Mouse (Mus musculus): ENCODE measurements around the gene Olfr646. TPM values are rescaled to one million over a fixed set of nuclear protein-coding genes. Genes with fewer than 3 reads are reported as not detected.

The Olfr646 gene
- not detected for total RNA-seq (2021)

DNA sequence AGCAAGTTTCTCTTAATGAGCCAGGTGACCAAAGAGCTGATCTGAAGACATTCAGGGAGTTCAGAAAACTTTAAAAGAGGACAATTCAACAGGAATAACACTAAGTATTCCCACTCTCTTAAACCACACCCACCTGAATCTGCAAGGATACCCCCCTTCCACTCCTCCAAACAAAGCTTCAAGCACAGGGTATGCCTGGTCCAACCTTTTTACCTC is at the start of gene Olfr646:
Gene Olfr646, plus strand, starts transcription at position 117 of the 216 bp plus-strand sequence.
- intact Hi-C loops (cut with DNase I): no loop called here
- no peak for DNase-seq

DNA sequence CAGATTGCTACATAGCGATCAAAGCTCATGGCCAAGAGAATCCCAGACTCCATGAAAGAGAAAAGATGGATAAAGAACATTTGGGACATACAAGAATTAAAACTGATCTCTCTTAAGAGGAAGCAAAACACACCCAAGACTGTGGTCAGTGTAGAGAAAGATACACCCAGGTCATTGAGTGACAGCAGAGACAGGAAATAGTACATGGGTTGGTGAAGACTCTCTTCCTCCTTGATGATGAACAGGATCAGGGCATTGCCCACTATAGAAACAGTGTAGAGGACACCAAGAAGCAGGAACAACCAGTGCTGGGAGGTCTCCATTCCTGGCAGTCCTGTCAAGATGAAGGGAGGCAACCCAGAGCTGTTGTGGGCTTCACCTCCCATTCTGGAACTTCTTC is 45.5 kb upstream of the Olfr646 start:
- intact Hi-C loops (cut with DNase I): no loop called here

DNA sequence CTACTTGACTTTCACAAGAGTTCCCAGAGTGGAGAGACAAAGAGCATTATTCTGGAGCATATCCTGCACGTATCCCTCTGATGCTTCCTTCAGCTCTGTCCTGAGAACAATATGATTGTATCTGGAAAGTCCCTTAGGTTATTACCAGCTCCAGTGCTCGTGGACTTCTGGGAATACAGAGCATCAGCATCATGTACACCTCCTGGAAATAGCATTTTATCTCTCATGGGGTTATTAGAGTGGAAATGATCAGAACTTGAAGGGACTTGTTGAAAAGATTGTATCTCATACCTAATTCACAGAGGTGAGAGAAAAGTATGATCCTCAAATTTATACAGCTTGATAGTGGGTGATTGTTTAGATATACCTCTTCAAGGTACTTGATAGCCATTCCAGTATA is 43.3 kb upstream of the Olfr646 start, which contains the start of gene 4930516K23Rik:
Gene 4930516K23Rik, minus strand, starts transcription at position 101 of the 400 bp plus-strand sequence.
- DNase-seq: no peak
- intact Hi-C loops (cut with DNase I): no loop called here

More for the DNA sequence above, 45.5 kb upstream of the Olfr646 start:
- DNase-seq: no peak

DNA sequence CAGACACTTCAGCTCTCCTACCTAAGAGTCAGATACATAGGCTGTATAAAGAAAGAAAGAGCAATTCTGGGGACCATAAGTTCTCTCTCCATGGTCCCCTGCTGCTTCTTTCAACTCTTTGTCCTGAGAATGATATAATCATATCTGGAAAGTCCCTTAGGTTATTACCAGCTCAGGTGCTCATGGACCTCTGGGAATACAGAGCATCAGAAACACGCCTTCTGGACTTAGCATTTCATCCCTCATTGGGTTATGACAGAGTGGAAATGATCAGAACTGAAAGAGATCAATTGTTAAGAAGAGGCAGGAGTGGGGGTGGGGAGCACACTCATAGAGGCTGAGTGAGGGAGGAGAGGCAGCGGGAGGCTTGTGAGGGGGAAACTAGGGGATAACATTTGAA is 32.9 kb upstream of the Olfr646 start, which contains the start of gene Olfr644:
Gene Olfr644, minus strand, starts transcription at position 101 of the 400 bp plus-strand sequence.
- no peak for DNase-seq
- intact Hi-C loops (cut with DNase I): no loop called here

DNA sequence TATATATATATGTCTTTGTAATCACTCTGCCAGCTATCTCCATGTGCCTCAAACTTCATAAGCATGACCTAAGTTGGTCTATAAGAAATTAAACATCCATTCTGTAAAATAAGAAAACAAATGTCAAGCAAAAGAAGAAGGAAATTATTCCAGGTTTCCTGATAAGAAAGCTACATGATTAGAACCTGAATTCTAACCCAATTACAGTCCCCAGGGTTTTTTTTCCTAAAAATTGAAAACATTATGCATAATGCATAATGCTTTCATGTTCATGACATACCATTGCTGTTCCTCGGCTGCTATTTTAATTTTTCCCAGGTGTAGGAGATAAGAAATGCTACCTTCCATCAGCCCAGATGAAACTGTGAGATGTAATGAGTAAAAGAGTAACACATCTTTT is 19.3 kb upstream of the Olfr646 start, which contains the start of gene Olfr645:
Gene Olfr645, minus strand, starts transcription at position 101 of the 400 bp plus-strand sequence.
- DNase-seq: no peak
- intact Hi-C loops (cut with DNase I): no loop called here

DNA sequence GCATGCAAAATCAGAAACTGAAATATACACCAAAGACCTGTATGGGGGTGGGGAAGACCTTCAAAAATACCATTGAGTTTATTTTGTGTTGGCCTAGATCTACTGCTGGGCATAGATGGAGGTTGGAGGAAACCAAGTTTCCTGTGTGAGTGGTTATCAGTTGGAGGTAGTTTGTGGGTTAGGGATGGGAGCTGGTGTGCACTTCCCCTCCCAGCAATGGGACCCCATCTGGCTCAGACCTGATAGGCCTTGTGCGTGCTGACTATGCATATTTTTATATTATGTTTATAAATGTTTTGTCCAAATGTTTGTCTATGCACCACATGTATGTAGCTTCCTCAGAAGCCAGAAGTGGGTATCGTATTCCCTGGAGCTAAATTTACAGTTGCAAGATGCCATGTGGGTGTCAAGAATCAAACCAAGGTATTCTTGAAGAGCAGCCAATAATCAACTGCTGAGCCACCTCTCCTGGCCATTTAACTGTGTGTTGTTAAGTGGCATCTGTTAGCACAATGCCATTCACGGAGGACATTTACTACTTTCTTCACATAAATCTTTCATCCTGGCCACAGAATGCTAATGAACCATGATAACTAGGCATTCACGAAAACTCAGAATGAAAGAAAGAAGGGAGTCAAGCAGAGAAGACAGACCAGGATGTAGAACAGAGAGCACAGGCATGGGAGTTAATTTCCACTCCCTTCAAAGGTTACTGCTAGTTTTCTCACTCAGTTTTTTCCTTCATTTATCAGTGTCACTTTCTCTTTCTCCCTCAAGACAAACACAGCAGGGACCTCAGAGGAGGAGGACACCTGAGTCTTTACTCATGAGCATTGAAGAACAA is 538 bp upstream of the Olfr646 start:
- intact Hi-C loops (cut with DNase I): no loop called here
- DNase-seq: no peak

DNA sequence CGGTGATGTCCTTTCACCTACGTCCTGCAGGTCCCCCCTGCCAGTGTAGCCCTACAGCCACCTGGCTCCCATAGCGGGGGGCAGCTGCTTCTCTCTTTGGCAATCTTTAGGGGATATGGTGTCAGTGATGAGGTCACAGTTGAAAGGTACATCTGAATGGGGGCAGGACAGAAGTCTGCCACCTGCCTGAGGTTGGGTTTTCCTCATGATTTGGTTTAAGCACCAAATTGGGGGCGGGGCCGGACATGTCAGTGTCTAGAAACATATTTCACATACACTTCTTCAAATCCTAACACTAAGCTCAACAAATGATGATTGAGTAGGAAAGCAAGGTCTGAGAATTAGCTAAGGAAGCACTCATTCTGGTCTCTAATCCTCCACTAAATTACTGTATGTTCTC is 25.1 kb downstream of the Olfr646 start, which contains the start of gene Ubqln5:
Gene Ubqln5, minus strand, starts transcription at position 101 of the 400 bp plus-strand sequence.
- DNase-seq: no peak
- intact Hi-C loops (cut with DNase I): no loop called here

DNA sequence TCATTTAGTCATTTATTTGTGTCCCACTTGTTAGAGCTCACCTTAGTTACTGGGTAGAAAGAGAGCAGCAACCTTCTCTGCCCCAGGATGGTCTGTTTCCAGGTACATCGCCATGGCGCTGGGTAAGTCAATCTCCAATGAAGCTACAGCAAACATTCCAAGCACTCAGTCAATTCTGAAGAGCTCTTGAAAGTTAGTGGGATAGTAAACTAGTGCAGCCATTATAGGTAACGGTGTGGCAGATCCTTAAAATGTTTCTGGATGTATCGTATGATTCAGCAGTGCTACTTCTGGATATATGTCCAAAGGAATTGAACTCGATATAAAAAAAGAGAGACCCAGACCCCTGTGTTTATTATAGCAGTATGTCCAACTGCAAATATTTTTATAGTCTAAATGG is 32.6 kb downstream of the Olfr646 start, which contains the start of gene Olfr643:
Gene Olfr643, minus strand, starts transcription at position 101 of the 400 bp plus-strand sequence.
- intact Hi-C loops (cut with DNase I): no loop called here
- DNase-seq: no peak

DNA sequence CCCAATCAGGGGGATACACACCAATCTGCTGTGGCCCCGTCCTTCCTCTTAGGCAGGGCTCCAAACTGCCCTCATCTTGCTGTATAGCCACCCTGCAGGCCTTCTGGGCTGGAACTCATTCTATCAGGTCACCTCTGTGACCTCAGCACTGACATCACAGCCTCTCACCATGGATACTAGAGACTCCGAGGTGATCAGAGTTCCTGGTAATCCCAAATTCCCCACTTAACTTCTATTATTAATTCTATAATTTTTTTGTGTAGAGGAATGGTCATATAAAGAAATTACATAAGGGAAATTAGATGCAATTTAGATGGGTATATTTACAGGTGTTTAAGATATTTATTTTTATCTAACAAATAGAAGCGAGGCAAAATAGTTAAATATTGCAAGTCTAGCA is 38.5 kb downstream of the Olfr646 start, which contains the start of gene Ubqln3:
Gene Ubqln3, minus strand, starts transcription at position 101 of the 400 bp plus-strand sequence.
- no peak for DNase-seq
- intact Hi-C loops (cut with DNase I): no loop called here

DNA sequence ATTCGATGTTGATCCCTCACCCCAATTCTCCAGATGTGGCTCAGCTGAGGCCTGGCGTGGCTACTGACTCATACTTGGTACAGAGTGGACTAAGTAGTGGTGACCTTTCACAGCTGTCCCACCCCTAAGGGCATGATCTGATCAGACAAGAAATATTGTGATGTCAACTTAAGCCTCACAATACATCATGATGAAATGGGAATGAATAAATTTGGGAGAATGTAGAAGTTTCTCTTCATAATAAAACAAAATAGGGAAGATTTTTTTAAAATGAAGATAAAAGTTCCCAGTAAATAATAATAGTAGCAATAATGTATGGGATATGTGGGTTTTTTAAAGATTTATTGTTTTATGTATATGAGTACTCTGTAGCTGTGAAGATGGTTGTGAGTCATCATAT is 45.8 kb downstream of the Olfr646 start, which contains the start of gene Ubqlnl:
Gene Ubqlnl, minus strand, starts transcription at position 101 of the 400 bp plus-strand sequence.
- intact Hi-C loops (cut with DNase I): no loop called here
- DNase-seq: no peak

Other genes with a start within 250 kb of the Olfr646 start
- not detected for gene Olfr66, start 218.6 kb upstream of the Olfr646 start, total RNA-seq (2021)
- not detected for gene Olfr64, start 210.4 kb upstream of the Olfr646 start, total RNA-seq (2021)
- not detected for gene Olfr65, start 201.4 kb upstream of the Olfr646 start, total RNA-seq (2021)
- not detected for gene Olfr631, start 176.0 kb upstream of the Olfr646 start, total RNA-seq (2021)
- gene Olfr632, start 170.5 kb upstream of the Olfr646 start, total RNA-seq (2021): not detected
- gene Olfr633, start 160.4 kb upstream of the Olfr646 start, total RNA-seq (2021): not detected
- not detected for gene Olfr635, start 133.7 kb upstream of the Olfr646 start, total RNA-seq (2021)
- not detected for gene Olfr638, start 106.1 kb upstream of the Olfr646 start, total RNA-seq (2021)
- gene Olfr639, start 87.6 kb upstream of the Olfr646 start, total RNA-seq (2021): not detected
- not detected for gene Olfr640, start 79.3 kb upstream of the Olfr646 start, total RNA-seq (2021)
- gene Olfr641, start 69.4 kb upstream of the Olfr646 start, total RNA-seq (2021): not detected
- not detected for gene Olfr642, start 52.2 kb upstream of the Olfr646 start, total RNA-seq (2021)
- not detected for gene 4930516K23Rik, start 43.4 kb upstream of the Olfr646 start, total RNA-seq (2021)
- not detected for gene Olfr644, start 33.0 kb upstream of the Olfr646 start, total RNA-seq (2021)
- gene Olfr645, start 19.4 kb upstream of the Olfr646 start, total RNA-seq (2021): not detected
- gene Ubqln5, start 25.0 kb downstream of the Olfr646 start, total RNA-seq (2021): not detected
- not detected for gene Olfr643, start 32.5 kb downstream of the Olfr646 start, total RNA-seq (2021)
- gene Ubqln3, start 38.4 kb downstream of the Olfr646 start, total RNA-seq (2021): not detected
- not detected for gene Ubqlnl, start 45.7 kb downstream of the Olfr646 start, total RNA-seq (2021)
- not detected for gene Olfm5, start 60.0 kb downstream of the Olfr646 start, total RNA-seq (2021)
- not detected for gene Olfr648, start 78.5 kb downstream of the Olfr646 start, total RNA-seq (2021)
- gene Olfr649, start 91.1 kb downstream of the Olfr646 start, total RNA-seq (2021): not detected
- gene Trim6, start 113.9 kb downstream of the Olfr646 start, total RNA-seq (2021): under 1 TPM; 0.14 to 0.89 TPM
- 1 to 10 TPM; 4.0 to 6.1 TPM for gene Trim34a, start 139.6 kb downstream of the Olfr646 start, total RNA-seq (2021)
- 1 to 10 TPM; 2.0 to 3.0 TPM for gene Trim5, start 183.2 kb downstream of the Olfr646 start, total RNA-seq (2021)
- gene Trim12a, start 210.6 kb downstream of the Olfr646 start, total RNA-seq (2021): 1 to 10 TPM; 6.6 to 9.2 TPM
- gene Trim34b, start 224.6 kb downstream of the Olfr646 start, total RNA-seq (2021): under 1 TPM; 0.36 to 0.54 TPM
- 1 to 10 TPM; 5.1 to 5.3 TPM for gene Trim12c, start 248.5 kb downstream of the Olfr646 start, total RNA-seq (2021)